Mouse (Mus musculus): ENCODE data around the gene Tbc1d10b.
"Not testable (repeated sequence)": the region's sequence is repeated elsewhere in the genome, so short reads cannot be mapped to it uniquely, and the experiment has no call there.

The Tbc1d10b gene

GRCm38 (mm10) chr7:127208295-127208552 lies at the start of gene Tbc1d10b:
Gene Tbc1d10b (minus strand): TSS chr7:127208468.
- in situ Hi-C loops (cut with MboI; ENCODE audit: low sequenced_read_pairs) = no loop called here

- in situ Hi-C loops (cut with MboI; ENCODE audit: low sequenced_read_pairs) = no loop called here
Observed at GRCm38 (mm10) chr7:127256518-127256917, 48.2 kb upstream of the Tbc1d10b start.

- in situ Hi-C loops (cut with MboI; ENCODE audit: low sequenced_read_pairs) = no loop called here
Observed at GRCm38 (mm10) chr7:127255965-127256364, 47.7 kb upstream of the Tbc1d10b start.

DNA sequence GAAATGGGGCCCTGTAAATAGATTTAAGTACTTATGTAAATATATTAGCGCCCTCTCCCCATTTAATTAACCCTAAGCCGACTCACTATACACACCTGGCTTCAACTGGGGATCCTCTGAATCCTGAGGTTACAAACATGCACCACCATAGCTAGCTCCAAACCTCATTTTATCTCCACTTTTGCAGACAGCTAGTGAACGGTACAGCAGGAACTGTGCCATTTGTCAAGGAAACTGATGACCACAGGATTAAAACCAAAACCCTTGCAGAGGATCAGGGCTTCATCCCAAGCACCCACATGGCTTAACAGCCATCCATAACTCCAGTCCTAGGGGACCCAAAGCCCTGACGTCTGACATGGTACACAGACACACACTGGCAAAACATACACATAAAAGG lies 46.7 kb upstream of the Tbc1d10b start:
- in situ Hi-C loops (cut with MboI; ENCODE audit: low sequenced_read_pairs) = no loop called here

GRCm38 (mm10) chr7:127253821-127254769 lies 45.8 kb upstream of the Tbc1d10b start:
- in situ Hi-C loops (cut with MboI; ENCODE audit: low sequenced_read_pairs) = no loop called here

- in situ Hi-C loops (cut with MboI; ENCODE audit: low sequenced_read_pairs) = no loop called here
Observed at GRCm38 (mm10) chr7:127253341-127253740, 45.1 kb upstream of the Tbc1d10b start.

DNA sequence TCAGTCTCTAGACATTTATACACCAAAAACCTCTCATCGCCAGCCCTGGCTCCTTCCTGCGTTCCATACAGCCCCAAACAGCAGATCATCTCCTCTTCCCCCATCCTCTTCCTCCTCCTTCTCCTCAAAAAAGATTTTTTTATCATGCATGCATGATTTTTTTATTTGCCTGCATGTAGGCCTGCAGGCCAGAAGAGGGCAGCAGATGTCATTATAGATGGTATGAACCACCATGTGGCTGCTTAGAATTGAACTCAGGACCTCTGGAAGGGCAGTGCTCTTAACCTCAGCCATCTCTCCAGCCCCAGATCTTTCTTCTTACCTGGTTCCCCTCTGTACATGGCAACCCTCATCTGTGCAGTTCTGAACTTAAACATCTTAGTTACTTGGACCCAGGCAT lies 44.1 kb upstream of the Tbc1d10b start:
- in situ Hi-C loops (cut with MboI; ENCODE audit: low sequenced_read_pairs) = no loop called here

DNA sequence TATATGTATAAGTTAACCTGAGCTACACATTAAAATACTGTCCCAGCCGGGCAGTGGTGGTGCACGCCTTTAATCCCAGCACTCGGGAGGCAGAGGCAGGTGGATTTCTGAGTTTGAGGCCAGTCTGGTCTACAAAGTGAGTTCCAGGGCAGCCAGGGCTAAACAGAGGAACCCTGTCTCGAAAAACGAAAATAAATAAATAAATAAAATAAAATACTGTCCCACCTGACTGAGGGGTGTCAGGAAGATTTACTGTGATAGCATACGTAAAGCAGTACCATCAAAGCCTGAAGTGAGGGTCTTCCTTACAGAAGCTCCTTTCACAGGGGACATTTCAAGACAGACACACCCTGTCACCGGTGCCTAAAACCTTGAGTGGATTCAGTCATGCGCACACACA lies 42.2 kb upstream of the Tbc1d10b start:
- in situ Hi-C loops (cut with MboI; ENCODE audit: low sequenced_read_pairs) = not testable (repeated sequence)

GRCm38 (mm10) chr7:127244658-127245510 lies 36.6 kb upstream of the Tbc1d10b start:
- in situ Hi-C loops (cut with MboI; ENCODE audit: low sequenced_read_pairs) = no loop called here

- in situ Hi-C loops (cut with MboI; ENCODE audit: low sequenced_read_pairs) = no loop called here
Observed at GRCm38 (mm10) chr7:127243870-127244657, 35.8 kb upstream of the Tbc1d10b start, which contains the start of gene Zfp771. Gene Zfp771 (plus strand): TSS chr7:127244274.

DNA sequence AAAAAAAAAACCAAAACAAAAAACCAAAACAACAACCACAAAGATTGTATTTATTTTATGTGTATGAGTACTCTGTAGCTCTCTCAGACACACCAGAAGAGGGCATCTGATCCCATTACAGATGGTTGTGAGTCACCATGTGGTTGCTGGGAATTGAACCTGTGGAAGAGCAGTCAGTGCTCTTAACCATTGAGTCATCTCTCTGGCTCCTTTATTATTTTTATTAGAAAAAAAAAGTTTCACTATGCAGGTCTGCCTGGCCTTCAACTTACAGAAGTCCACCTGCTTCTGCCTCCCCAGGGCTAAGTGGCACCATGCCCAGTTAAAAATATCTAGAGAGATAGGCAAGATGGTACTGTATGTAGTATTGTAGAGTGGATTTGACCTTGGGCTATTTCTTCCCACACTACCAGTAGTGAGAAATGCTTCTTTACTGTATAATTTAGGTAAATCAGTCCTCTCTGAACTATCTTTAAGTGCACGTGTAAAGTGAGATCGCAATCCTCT lies 35.1 kb upstream of the Tbc1d10b start:
- in situ Hi-C loops (cut with MboI; ENCODE audit: low sequenced_read_pairs) = no loop called here

- in situ Hi-C loops (cut with MboI; ENCODE audit: low sequenced_read_pairs) = no loop called here
Observed at GRCm38 (mm10) chr7:127234777-127235176, 26.5 kb upstream of the Tbc1d10b start.

DNA sequence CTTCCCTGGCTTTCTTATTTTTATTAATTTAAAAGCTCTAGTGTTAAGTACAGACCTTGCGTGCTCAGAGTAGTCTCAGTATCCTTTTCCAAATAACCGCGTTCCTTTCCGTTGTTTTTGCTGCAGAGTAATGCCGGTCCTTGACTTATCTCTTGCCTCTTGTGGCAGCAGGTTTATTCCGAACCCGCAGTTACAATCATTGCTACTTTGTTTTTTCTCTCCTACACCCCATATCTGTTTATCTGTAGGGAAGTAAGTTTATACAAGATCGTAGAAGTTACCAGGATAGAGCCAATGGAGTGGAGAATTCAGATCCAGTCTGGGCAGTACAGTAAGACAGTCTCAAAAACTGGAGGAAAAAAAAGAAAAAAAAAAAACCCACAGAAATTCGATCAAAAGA lies 25.5 kb upstream of the Tbc1d10b start:
- in situ Hi-C loops (cut with MboI; ENCODE audit: low sequenced_read_pairs) = no loop called here

DNA sequence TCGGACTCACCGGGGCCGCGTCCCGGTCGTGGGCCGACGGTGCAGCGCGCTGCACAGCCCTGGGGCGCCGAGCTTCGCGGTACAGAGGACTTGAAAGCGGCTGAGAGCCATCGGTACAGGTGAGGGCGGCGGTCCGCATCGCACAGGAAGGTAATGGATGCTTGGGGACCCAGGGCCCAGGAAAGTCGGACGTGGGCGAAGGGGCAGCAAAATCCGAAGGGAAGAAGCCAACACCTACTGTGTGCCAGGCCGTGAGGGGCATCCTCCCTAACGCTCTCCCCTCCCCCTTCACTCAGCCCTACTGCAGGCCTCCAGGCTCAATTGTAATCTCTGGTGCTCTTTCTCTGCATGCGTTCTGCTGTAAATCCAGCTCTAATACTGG lies 25.1 kb upstream of the Tbc1d10b start:
- in situ Hi-C loops (cut with MboI; ENCODE audit: low sequenced_read_pairs) = no loop called here

DNA sequence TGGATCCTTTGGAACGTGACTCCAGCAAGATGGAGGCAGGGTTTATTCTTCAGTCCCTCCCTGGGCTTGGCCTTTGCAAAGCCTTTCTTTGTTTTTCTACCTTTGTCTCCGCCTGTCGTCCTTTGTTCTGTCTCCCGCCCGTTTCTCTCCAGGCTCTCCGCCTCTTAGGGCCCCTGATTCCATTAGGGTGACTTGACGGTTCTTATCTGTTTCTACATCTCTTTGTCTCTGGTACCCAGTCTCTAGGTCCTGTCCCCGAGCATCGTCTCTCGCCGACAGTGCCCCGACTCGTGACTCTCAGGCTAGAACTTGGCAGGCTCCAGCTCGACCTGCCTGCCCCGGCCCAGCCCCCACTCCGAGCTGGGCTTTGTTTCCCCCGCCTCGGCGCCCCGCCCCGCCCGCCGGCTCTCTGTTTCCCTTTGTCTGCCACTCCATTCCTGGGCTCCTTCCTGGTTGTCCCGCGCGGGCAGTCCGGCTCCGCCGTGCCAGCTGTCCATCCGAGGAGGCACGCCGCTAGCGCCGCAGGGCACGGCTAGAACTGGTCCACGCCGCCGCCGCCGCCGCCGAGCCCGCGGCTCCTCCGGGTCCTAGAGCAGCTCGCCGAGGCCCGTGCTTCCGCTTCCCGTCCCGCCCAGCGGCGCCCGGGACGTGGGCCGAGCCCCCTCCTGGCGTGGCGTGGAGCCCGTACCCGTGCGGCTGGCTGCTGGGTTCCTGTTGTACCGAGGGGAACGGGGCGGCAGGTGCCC lies 24.5 kb upstream of the Tbc1d10b start, which contains the start of the genes Zfp553 and Sept1:
TSS of gene Zfp553 (plus strand) at position 440 of the 746 bp plus-strand sequence.
TSS of gene Sept1 (minus strand) at position 509 of the 746 bp plus-strand sequence.
- in situ Hi-C loops (cut with MboI; ENCODE audit: low sequenced_read_pairs) = no loop called here

- in situ Hi-C loops (cut with MboI; ENCODE audit: low sequenced_read_pairs) = no loop called here
Observed at GRCm38 (mm10) chr7:127231826-127232621, 23.8 kb upstream of the Tbc1d10b start.

GRCm38 (mm10) chr7:127231376-127231775 lies 23.1 kb upstream of the Tbc1d10b start:
- in situ Hi-C loops (cut with MboI; ENCODE audit: low sequenced_read_pairs) = no loop called here

- in situ Hi-C loops (cut with MboI; ENCODE audit: low sequenced_read_pairs) = no loop called here
Observed at GRCm38 (mm10) chr7:127228615-127229303, 20.5 kb upstream of the Tbc1d10b start.
